Mouse (Mus musculus) 3134 (cell line): ENCODE measurements around the gene Parp12.

Experiments
- DNase-seq: peaks from one replicate; pipeline ENCODE4 v3.0.0-alpha.2; 2011; ENCODE audit warnings: low spot score; ENCODE audit not compliant: insufficient read length; ENCODE audit errors: extremely low read depth

The Parp12 gene

DNA sequence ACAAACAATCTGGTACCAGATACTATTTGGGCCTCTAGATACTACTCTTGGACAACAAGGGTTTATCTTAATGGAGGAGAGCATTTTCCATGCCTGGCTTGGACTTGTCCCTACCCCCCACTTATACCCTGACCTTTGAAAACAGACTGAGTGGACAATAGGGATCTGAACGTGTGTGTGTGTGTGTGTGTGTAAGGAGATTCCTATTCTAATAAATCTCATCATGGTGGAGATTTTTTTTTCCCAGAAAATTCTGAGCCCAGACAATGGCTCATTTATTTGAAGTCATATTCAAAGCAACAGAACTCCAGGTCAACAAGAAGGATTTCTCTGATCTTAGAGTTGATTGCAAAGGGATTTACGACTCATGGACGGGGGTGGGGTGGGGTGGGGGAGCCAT is 59.2 kb downstream of the Parp12 start:
- DNase-seq = no peak

DNA sequence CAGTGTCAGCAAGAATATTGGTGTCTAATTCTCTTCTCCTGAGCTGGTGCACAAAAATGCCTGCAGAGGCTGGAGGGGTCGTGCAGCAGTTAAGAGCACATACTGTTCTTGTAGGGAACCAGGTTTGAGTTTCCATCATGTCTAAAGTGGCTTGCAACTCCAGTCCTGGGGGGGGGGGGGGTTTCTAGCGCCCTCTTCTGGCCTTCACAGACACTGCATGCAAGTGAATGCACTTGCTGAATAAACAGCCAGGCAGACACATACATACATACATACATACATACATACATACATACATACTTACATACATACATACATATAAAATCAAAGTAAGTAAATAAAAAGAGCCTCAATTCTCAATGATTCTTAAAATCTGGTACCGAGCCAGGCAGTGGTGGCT is 59.8 kb downstream of the Parp12 start:
- DNase-seq = no peak

DNA sequence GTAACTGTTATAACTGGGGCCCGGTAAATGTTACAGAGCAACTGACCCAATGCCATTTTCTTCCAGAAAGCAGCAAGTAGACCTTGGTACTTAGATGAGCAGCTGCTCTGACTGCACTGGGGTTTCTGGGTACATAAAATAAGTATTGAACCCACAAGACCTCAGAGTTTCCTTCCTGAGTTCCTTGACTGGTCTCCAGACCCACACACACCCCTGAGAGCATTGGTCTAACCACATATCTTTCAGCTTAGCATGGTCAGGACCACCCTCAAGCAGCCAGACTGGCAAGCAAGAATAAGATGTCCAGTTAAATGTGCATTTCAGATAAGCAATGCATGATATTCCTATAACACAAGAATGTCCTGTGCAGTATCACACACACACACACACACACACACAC is 61.0 kb downstream of the Parp12 start:
- DNase-seq = no peak

DNA sequence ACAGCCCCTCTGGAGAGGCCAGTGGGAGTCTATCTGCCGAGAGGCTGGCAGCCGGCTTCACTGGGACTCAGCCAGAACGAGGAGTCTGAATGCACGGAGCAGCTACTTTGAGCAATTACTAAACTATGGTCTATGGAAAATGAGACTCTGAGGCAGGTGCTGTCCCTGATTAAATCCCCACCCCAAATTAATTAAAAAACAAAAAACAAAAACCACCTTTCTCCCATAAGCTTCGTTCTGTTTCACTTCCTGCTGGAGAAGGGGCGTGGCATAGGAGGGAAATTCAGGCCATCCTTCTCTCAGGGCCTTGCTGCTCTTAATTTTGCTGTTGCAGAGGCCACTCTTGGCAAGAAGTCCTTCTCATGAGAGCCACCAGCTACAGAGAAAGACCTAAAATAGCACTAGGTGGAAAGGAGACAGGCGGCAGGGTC is 62.3 kb downstream of the Parp12 start:
- no peak for DNase-seq

DNA sequence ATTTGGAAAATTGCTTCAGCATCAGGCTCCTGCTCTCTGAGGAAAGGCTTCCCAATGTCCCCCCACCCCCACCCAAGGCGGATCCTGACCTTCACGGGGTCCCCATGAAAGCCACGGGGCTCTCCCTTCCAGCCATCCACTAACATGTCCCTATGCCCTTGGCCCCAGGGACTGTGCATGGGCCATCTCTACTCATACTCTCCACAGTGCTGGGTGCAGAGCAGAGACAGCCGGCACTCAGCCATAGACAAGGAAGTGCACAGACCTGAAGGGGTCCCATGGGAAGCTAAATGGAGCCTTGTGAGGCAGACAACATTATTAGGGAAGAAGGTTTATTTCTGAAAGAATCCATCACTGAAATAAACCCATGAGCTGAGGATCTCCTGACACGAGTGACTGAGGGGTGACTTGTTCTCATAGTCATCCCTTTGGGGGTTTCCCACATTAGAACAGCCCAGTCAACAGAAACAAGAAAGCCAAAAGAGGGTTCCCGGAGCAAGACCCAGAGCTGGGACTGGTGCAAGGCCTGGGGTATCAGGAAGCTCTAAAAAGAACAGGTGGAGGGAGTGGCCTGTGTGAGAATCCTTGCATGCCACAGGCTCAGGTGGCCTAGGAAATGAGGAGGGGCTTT is 63.2 kb downstream of the Parp12 start:
- no peak for DNase-seq

DNA sequence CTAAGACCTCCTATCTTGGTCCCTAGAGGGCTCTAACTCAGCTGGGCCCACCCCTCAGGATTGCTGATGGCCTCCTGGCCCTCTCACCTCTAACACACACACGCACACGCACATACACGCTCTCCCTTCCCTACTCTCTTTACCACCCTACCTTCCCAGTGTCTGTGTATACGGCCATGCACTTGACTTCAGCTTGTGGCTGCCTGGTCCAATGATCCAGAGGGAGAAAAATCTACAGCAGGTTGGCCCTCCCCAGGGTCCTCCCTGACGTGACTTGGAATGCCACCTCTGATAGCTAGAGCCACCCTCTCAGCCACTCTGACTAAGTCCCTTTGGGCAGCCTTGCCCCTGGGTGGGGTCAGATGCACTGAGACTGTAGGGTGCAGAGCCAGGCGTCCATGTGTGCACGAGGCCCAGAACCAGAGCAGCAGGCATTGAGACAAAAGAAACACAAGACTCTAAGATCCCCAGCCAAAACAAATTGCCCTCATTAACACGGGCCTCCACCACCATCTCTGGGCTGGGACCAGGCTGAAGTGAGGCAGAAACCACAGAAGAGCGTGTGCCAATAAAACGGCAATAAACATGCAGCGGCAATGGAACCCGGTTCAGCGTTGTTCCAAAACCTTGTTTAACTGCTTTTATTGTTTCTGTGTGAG is 63.8 kb downstream of the Parp12 start:
- DNase-seq = peak; percentile 47

DNA sequence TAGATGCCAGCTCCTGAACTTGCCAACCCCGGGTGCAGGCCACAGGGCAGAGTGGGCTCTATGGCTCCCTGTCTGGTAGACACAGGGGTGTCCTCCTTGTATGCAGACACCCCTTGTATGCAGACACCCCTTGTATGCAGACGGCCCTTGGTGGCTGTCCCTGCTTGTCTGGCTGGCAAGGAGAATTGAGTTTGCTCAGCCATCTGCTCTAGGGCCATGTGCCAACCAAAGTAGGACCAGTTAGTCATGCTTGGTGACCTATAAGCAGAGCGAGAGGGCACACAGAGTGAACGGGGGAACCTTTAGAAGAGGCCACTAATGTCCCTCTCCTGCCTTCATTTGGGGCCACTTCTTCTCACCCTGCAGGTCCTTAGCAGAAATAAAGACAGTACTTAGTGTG is 65.5 kb downstream of the Parp12 start:
- DNase-seq = no peak

DNA sequence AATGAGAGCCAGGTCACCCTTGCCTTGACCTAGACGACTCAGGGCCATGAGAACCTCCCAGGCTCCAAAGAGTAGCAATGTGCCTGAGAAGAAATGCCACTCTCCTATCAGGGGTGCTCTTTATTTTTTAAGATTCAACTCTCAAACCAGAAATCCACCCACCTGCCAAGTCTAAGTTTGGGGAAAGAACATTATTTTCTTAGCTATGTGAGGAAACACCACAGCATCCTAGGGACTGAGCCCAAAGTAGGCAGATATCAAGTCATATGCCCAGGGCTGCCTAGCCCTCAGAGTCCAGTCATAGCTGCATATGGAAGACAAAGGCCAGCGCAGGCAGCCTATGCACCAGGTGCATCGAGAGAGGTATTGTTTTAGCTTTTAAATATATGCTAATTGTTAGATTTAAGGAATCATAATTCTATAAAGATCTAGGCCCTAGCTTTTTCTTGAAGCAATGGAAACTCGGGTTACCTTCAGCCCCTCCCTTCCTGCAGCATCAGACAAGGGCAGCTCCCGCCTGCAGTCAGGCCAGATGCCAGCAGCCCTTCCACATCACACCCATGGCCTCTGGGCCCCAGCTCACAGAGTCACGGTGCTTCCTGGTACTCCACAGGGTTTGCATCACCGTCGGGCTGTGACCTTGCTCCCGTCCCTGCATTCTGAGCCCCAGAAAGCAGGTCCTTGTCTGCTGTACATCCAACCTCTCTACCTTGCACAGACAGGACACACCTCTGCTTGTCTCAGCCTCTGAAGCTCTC is 66.2 kb downstream of the Parp12 start:
- no peak for DNase-seq

DNA sequence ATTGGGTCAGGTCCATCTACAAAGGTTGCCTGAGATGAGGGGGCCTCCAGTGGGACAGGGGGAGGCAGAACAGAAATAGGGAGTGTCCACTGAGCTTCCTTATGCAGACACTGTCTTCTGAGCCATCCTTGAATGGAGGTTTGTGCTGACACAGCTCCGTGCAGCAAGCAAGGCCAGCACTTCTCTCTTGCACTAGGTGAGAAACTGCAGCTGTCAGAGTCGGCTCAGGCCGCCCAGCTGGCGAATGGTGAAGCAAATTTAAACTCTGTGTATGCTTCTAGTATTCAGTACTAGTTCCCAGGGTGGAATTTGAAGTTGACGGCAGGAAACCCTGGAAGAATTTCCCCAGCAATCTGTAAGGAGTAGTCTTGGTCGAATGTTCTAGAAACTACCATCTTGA is 67.3 kb downstream of the Parp12 start:
- DNase-seq = no peak

DNA sequence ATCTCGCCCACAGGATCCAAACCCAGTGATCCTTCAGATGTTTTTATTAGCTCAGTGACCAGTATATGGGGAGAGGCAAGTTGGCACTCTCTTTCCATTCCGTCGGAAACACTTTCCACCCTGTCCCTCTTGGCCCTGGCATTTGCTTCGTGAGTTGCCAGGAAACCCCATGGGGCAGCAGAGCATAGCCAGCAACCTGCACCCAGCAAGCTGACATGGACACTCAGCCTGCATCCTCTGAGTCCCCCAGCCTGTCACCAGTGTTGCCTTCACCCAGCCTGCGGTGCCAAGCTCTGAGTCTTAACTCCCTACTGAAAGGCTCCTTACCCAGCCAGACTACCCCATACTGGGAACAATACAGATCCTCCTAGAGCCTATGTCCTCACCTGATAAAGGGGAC is 69.0 kb downstream of the Parp12 start:
- DNase-seq = no peak

DNA sequence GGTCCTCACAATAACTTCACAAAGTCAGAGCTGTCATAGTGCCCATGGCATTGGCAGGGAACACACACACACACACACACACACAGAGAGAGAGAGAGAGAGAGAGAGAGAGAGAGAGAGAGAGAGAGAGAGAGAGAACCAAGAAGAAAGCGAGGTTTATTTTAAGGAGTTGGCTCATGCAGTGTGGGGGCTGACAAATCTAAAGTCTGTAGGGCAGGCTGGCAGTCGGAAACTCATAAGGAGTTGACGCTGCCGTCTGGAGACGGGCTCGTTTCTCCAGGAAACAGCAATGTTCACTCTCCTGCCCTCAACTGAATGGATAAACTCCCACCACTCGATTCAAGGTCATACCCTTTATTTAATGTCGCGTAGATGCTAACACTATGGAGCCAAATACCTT is 77.7 kb downstream of the Parp12 start:
- DNase-seq = no peak
